Mouse (Mus musculus): ENCODE results near the gene Ddx28.
"Not testable (repeated sequence)": the region's sequence is repeated elsewhere in the genome, so short reads cannot be mapped to it uniquely, and the experiment has no call there.

Gene Ddx28

DNA sequence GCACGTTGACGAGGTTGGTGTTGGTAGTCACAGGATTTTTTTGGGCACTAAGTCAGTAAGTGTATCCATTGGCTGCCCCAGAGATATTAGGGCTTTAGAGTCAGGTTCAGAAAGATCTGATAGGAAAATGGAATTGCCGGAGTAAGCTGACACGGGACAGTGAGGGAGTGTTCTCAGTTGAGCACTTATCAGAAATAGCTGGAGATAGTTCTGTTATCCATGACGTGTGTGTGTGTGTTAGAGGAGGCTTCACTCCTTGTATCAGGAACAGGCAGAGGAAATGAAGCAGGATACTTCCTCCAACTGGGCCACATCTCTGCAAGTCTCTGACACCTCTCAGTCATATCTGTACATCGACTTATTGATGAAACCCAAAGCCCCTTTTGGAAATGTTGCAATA, 4.6 kb upstream of the Ddx28 start:
- DNase-seq (ENCODE audit: low read depth, low spot score), result no peak

DNA sequence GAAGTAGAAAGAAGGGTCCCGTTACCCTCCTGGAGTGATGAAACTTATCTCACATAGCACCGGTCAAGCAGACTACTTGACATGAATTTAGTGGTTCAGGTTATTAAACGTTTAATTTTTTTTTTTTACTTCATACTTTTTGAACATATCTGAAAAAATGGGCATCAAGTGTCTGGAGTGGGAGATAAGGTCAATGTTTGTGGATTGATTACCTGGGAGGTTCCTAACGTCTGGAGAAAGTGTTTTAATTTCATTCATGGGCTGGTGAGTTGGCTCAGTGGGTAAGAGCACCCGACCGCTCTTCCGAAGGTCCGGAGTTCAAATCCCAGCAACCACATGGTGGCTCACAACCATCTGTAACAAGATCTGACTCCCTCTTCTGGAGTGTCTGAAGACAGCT, 521 bp upstream of the Ddx28 start:
- DNase-seq (ENCODE audit: low read depth, low spot score), result not testable (repeated sequence)

- peak; percentile 97 for DNase-seq (ENCODE audit: low read depth, low spot score)
Observed at GRCm38 (mm10) chr8:106010748-106011642, 687 bp downstream of the Ddx28 start.

DNA sequence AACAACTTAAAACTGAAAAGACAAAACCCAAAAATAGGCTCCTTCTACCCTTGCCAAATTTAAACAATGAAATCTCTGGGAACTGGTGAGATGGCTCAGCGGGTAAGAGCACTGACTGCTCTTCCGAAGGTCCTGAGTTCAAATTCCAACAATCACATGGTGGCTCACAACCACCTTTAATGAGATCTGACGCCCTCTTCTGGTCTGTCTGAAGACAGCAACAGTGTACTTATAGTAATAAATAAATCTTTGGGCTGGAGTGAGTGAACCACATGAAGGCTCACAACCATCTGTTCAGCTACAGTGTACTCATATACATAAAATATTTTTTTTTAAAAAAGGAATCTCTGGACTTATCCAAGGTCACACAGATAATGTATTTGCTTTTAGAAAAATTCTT, 3.8 kb downstream of the Ddx28 start:
- peak; percentile 43 for DNase-seq (ENCODE audit: low read depth, low spot score)

DNA sequence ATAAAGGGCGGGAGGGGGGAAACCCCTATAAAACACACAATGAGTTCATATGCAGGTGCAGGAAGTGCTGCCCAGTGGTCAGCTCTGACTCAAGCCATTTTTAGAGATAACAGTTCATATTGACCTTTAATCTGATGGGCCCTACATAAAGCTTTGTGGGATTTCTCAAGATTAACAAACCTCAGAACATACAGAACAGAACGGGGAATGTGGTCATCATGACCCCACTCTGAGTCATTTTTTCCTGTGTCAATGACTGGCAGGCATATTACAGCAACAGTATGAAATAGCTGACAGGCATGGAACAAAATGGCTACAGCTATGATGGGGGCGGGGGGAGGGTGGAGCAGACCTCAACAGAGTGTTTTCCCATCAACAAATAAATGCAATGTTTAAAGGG, 4.5 kb downstream of the Ddx28 start:
- no peak for DNase-seq (ENCODE audit: low read depth, low spot score)

GRCm38 (mm10) chr8:106006413-106006812, 5.3 kb downstream of the Ddx28 start:
- DNase-seq (ENCODE audit: low read depth, low spot score), result no peak

- DNase-seq (ENCODE audit: low read depth, low spot score), result no peak
Observed at GRCm38 (mm10) chr8:106005875-106006274, 5.8 kb downstream of the Ddx28 start, which contains the start of gene Dpep2nb. Gene Dpep2nb, minus strand, starts transcription at chr8:106005975.

DNA sequence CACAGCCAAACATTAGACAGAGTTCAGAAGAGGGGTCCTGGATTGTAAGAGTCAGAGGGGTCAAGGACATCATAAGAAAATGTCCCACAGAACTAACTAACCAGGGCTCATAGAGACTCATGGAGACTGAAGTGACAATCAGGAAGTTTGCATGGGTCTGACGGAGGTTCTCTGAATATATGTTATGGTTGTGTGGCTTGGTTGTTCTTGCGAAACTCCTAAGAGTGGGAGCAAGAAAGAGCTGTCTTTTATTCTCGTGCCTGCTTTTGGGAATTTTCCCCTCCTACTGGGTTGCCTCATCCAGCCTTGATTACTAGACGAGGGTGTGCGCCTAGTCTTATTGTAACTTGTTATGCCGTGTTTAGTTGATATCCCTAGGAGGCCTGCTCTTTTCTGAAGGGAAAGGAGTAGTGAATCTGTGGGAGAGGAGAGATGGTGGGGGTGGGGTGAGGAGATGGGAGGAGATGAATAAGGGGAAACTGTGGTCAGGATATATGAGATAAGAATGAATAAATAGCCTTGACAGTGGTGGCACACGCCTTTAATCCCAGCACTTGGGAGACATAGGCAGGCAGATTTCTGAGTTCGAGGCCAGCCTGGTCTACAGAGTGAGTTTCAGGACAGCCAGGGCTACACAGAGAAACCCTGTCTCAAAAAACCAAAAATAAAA, 7.0 kb downstream of the Ddx28 start:
- DNase-seq (ENCODE audit: low read depth, low spot score), result no peak

GRCm38 (mm10) chr8:106001908-106002307, 9.8 kb downstream of the Ddx28 start:
- no peak for DNase-seq (ENCODE audit: low read depth, low spot score)

DNA sequence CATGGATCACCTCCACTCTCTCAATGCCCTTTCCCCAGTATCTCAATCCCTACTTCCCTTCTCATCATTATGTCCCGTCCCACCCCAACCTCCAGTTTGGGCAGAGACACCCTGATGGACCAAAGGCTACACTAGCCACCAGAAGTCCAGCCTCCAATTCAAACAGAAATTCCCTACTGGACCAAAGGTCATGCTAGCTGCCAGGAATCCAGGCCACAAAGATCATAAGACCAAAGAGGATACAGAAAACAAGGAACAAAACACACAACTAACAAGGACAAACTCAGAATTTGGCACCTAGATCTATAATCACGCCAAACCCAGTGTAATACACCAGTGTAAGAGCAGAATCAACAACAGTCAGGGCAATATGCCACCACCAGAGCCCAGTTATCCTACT, 12.7 kb downstream of the Ddx28 start:
- DNase-seq (ENCODE audit: low read depth, low spot score), result no peak

GRCm38 (mm10) chr8:105996359-105996758, 15.3 kb downstream of the Ddx28 start:
- DNase-seq (ENCODE audit: low read depth, low spot score), result no peak

GRCm38 (mm10) chr8:105993226-105993625, 18.5 kb downstream of the Ddx28 start:
- DNase-seq (ENCODE audit: low read depth, low spot score), result no peak

DNA sequence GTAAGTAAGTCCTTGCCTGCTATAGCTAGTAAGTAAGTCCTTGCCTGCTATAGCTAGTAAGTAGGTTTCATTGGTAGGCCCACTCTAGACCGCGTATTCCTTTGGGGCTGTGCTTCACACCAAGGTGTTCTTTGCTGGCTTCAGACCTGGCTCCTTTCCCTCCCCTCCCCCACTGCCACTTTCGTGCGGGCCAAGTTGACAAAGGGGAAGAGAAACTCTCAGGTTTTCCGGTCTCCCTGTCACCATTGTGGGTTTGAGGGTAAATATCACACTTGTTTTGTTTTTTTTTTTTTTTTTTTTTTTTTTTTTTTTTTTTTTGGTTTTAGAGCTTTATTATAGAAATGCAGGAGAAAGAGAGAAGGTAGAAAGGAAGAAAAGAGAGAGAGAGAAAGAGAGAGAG, 19.2 kb downstream of the Ddx28 start:
- DNase-seq (ENCODE audit: low read depth, low spot score), result no peak

DNA sequence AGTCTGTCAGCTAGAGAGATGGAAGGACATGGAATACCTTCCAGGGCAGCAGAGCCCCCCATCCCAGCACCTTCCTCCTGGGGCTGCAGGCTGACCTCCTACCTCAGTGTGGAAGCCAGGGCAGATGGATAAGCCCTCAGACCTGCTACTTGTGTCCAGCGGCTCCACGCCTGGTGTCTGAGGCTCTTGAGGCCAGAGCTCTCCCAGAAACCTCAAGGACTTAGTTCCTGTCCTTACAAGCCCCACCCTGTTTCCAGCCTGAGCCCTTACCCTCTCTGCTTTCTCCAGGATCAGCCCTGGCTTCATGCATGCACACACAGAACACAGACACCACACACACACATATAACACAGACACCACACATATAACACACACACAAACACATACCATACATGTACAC, 20.1 kb downstream of the Ddx28 start:
- no peak for DNase-seq (ENCODE audit: low read depth, low spot score)

- DNase-seq (ENCODE audit: low read depth, low spot score), result peak; percentile 92
Observed at GRCm38 (mm10) chr8:105990856-105991387, 20.8 kb downstream of the Ddx28 start, which contains the start of gene Dus2. Gene Dus2, plus strand, starts transcription at chr8:105991337.

- DNase-seq (ENCODE audit: low read depth, low spot score), result no peak
Observed at GRCm38 (mm10) chr8:105988546-105988945, 23.1 kb downstream of the Ddx28 start.

GRCm38 (mm10) chr8:105983406-105983805, 28.3 kb downstream of the Ddx28 start:
- DNase-seq (ENCODE audit: low read depth, low spot score), result not testable (repeated sequence)

DNA sequence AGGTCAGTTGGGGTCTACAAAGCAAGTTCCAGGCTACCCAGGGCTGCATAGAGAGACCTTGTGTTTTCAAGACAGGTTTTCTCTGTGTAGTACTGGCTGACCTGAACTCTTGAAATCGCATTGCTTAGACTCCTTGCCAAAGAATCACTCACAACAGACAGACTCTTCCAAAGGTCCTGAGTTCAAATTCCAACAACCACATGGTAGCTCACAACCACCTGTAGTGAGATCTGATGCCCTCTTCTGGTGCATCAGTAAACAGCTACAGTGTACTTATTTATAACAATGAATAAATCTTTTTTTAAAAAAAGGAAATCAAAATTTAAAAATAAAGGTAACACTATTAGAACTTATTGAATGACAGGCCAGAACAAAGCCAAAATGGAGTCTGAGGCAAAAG, 30.5 kb downstream of the Ddx28 start:
- no peak for DNase-seq (ENCODE audit: low read depth, low spot score)

- peak; percentile 72 for DNase-seq (ENCODE audit: low read depth, low spot score)
Observed at GRCm38 (mm10) chr8:105979325-105979724, 32.4 kb downstream of the Ddx28 start, which contains the start of gene Dpep3. Gene Dpep3, minus strand, starts transcription at chr8:105979429.

DNA sequence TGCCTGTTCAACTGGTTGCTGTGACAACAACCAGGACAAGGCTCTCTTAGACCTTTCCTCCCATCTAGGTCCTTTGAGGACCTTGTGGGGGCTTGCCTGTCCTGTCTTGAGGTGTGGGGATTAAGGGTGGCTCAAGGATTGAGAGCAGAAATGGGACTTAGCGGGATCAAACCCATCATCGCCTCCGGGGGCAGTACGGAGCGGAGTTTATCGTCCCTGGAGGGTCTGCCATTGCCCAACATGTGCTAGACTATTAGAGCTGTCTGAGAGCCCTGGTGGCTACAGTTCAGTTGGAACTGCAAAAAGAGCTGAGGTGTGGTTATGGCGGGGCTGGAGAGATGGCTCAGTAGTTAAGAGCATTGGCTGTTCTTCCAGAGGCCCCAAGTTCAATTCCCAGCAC, 36.3 kb downstream of the Ddx28 start:
- peak; percentile 78 for DNase-seq (ENCODE audit: low read depth, low spot score)

DNA sequence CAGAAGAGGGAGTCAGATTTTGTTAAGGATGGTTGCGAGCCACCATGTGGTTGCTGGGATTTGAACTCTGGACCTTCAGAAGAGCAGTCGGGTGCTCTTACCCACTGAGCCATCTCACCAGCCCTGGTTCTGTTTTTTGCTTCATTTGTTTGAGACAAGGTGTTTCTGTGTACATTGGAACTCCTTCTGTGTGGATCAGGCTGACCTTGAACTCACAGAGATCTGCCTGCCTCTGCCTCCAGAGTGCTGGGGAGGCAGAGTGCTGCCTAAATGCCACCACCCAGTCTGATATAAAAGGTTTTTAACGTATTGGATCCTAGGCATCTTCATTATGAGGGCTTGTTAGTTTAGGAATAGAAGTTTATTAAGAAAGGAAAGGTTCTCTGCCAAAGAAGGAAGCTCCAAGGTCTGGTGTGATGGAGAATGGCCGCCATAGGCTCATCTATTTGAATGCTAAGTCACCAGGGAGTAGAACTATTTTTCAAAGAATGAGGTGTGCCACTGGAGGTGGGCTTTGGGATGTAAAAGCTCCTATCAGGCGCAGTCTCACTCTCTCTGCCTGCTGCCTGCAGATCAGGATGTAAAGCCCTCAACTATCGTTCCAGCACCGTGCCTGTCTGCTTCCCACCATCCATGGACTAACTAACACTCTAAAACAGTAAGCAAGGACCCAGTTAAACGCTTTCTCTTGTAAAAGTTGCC, 40.5 kb downstream of the Ddx28 start:
- peak; percentile 86 for DNase-seq (ENCODE audit: low read depth, low spot score)

GRCm38 (mm10) chr8:105969367-105969766, 42.3 kb downstream of the Ddx28 start:
- no peak for DNase-seq (ENCODE audit: low read depth, low spot score)

Measured in ZHBTc4 (cell line).